Mouse (Mus musculus): ENCODE measurements around the gene Psmd3. TPM values are rescaled to one million over a fixed set of nuclear protein-coding genes. Genes with fewer than 3 reads are reported as not detected.
"Not testable (repeated sequence)": the region's sequence is repeated elsewhere in the genome, so short reads cannot be mapped to it uniquely, and the experiment has no call there.

The Psmd3 gene
- total and polyA plus RNA-seq, 2 experiments = 54.6 to 158 TPM

DNA sequence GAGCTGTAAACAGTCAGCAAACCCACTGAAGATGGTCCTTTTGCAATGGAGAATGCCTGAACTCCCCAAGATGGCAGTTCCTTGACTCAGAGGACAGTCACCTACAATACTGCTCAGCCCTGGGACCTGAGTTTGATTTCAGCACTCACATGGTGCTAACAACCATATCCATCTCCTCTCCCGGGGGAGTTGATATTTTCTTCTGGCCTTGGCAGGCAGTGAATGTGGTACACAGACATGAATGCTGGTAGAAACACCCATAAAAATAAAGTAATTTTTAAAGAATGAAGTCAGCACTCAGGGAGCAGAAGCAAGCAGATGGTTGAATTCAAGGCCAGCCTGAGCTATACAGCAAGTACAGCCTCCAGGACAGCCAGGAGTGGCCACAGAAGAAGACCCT, 53.8 kb downstream of the Psmd3 start:
- H3K27me3 ChIP-seq (ENCODE audit: control insufficient read depth, insufficient read depth, low read length) = no peaks in the 10 kb centered on the region
- no peak overlapping the region for H3K4me3 ChIP-seq (ENCODE audit: insufficient read depth, low read depth, low read length)
- H3K4me1 ChIP-seq (ENCODE audit: control insufficient read depth, insufficient read depth, low read length) = peaks cover 5% of the 10 kb centered on the region
- DNase-seq (ENCODE audit: extremely low read depth, low read depth, low spot score) = no peak
- no peak overlapping the region for H3K27ac ChIP-seq (replicated peaks; ENCODE audit: insufficient read depth, low read depth, low read length)
- H3K36me3 ChIP-seq (ENCODE audit: control insufficient read depth, insufficient read depth, low read length) = no peaks in the 10 kb centered on the region
- no peak overlapping the region for H3K9ac ChIP-seq (ENCODE audit: low read depth, low read length)
- WGBS = 95% methylated on average over 1 of the region's 1 CpGs
- TF ChIP-seq CTCF (IDR thresholded peaks at IDR 0.05; ENCODE audit: low read depth, low read length) (no peak), POLR2A (IDR thresholded peaks at IDR 0.05; ENCODE audit: extremely low read depth, insufficient read depth, low read length) (no peak)
- no peaks in the 10 kb centered on the region for H3K79me2 ChIP-seq (ENCODE audit: control insufficient read depth, insufficient read depth, low read length)

DNA sequence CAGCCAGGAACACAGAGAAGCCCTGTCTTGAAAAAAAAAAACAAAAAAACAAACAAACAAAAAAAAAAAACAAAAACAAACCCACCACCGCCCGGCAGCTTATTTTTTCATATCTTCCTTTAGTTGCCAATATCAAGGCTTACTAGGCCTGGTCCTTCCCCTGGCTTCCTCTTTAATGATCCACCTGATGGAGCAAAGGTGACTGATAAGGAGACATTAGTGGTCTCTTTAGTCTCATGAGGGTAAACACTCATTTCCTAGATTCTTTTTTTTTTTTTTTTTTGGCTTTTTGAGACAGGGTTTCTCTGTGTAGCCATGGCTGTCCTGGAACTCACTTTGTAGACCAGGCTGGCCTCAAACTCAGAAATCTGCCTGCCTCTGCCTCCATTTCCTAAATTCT, 54.9 kb downstream of the Psmd3 start:
- H3K9ac ChIP-seq (ENCODE audit: low read depth, low read length); H3K27me3 ChIP-seq (ENCODE audit: control insufficient read depth, insufficient read depth, low read length); DNase-seq (ENCODE audit: extremely low read depth, low read depth, low spot score); H3K4me3 ChIP-seq (ENCODE audit: insufficient read depth, low read depth, low read length); H3K4me1 ChIP-seq (ENCODE audit: control insufficient read depth, insufficient read depth, low read length); H3K36me3 ChIP-seq (ENCODE audit: control insufficient read depth, insufficient read depth, low read length); H3K27ac ChIP-seq (replicated peaks; ENCODE audit: insufficient read depth, low read depth, low read length); H3K79me2 ChIP-seq (ENCODE audit: control insufficient read depth, insufficient read depth, low read length): not testable (repeated sequence)
- 84% methylated on average over 2 of the region's 2 CpGs for WGBS

DNA sequence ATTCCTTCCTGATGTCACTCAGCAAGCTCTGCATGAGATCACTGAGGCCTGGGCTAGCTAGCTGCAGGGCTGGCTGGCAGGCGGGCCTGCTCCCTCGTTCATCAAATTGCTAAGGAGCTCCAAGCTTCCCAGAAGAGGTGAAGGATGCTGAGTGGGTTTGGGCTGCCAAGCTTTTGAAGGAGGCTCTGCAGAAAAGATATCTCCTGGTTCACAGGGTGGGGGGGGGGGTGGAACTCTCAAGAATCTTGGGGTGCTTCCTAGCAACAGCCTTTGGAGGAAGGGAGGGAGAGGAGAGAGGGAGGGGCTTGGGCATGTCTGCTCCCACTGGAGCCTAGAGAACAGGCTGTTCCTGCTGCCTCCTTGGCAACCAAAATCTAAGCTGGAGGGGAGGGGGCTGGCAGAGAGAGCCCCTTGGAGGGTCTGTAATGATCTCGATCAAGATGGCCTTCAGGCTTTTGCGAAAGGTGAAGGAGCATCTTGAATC, 56.1 kb downstream of the Psmd3 start:
- Histone ChIP-seq H3K27me3 (ENCODE audit: control insufficient read depth, insufficient read depth, low read length) (no peaks in the 10 kb centered on the region), H3K4me1 (ENCODE audit: control insufficient read depth, insufficient read depth, low read length) (peaks cover 13% of the 10 kb centered on the region), H3K36me3 (ENCODE audit: control insufficient read depth, insufficient read depth, low read length) (no peaks in the 10 kb centered on the region), H3K4me3 (ENCODE audit: insufficient read depth, low read depth, low read length) (no peak overlapping the region), H3K27ac (replicated peaks; ENCODE audit: insufficient read depth, low read depth, low read length) (no peak overlapping the region), H3K9ac (ENCODE audit: low read depth, low read length) (no peak overlapping the region), H3K79me2 (ENCODE audit: control insufficient read depth, insufficient read depth, low read length) (peaks cover 3% of the 10 kb centered on the region; the same call in 1 of the 2 replicates)
- TF ChIP-seq POLR2A (IDR thresholded peaks at IDR 0.05; ENCODE audit: extremely low read depth, insufficient read depth, low read length) = no peak
- TF ChIP-seq CTCF (IDR thresholded peaks at IDR 0.05; ENCODE audit: low read depth, low read length) = no peak
- WGBS = 86% methylated on average over 4 of the region's 4 CpGs
- DNase-seq (ENCODE audit: extremely low read depth, low read depth, low spot score) = no peak

DNA sequence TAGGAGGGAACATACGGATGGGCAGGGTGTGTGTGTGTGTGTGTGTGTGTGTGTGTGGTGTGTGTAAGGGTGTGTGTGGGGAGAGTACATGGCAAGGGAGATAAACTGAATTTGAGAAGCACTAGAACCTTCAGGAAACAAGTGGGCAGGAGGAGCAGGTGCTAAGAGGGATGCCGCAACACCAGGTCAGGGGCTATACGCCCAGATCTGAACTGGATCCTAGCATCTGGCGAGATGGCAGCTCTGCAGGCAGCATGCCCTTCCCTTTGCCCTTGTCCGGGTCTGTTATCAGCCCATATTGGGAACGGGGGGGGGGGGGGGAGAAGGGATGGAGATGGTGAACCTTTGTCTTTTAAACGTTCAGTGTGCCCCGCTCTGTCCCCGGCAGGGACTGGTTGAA, 56.6 kb downstream of the Psmd3 start:
- Histone ChIP-seq H3K79me2 (ENCODE audit: control insufficient read depth, insufficient read depth, low read length) (peaks cover 5% of the 10 kb centered on the region; the same call in 1 of the 2 replicates), H3K9ac (ENCODE audit: low read depth, low read length) (no peak overlapping the region), H3K4me1 (ENCODE audit: control insufficient read depth, insufficient read depth, low read length) (peaks cover 13% of the 10 kb centered on the region), H3K27me3 (ENCODE audit: control insufficient read depth, insufficient read depth, low read length) (no peaks in the 10 kb centered on the region), H3K4me3 (ENCODE audit: insufficient read depth, low read depth, low read length) (no peak overlapping the region), H3K36me3 (ENCODE audit: control insufficient read depth, insufficient read depth, low read length) (no peaks in the 10 kb centered on the region), H3K27ac (replicated peaks; ENCODE audit: insufficient read depth, low read depth, low read length) (no peak overlapping the region)
- no peak for DNase-seq (ENCODE audit: extremely low read depth, low read depth, low spot score)
- WGBS = 76% methylated on average over 9 of the region's 9 CpGs
- TF ChIP-seq CTCF (IDR thresholded peaks at IDR 0.05; ENCODE audit: low read depth, low read length) (no peak), POLR2A (IDR thresholded peaks at IDR 0.05; ENCODE audit: extremely low read depth, insufficient read depth, low read length) (no peak)

DNA sequence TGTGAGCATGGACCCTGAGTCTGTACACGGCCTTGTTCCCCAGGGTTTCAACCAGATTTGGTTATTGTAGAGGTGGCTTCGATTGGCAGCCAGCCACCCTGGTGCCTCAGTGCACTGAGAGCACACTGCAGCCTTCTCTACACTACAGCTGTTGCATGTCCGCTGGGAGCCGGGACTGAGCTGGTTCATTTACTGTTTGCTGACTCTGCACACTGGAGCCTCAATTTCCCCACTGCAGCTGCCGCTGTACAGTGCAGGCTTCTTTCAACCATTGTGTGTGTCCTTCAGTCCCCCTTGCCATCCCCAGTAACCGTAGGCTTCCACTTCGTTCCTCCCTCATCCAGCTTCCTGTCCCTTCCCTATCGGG, 57.7 kb downstream of the Psmd3 start:
- TF ChIP-seq CTCF (IDR thresholded peaks at IDR 0.05; ENCODE audit: low read depth, low read length) = no peak
- no peak for TF ChIP-seq POLR2A (IDR thresholded peaks at IDR 0.05; ENCODE audit: extremely low read depth, insufficient read depth, low read length)
- 44% methylated on average over 8 of the region's 8 CpGs for WGBS
- H3K9ac ChIP-seq (ENCODE audit: low read depth, low read length) = no peak overlapping the region
- no peaks in the 10 kb centered on the region for H3K27me3 ChIP-seq (ENCODE audit: control insufficient read depth, insufficient read depth, low read length)
- H3K27ac ChIP-seq (replicated peaks; ENCODE audit: insufficient read depth, low read depth, low read length) = no peak overlapping the region
- H3K4me1 ChIP-seq (ENCODE audit: control insufficient read depth, insufficient read depth, low read length) = peaks cover 13% of the 10 kb centered on the region
- no peak for DNase-seq (ENCODE audit: extremely low read depth, low read depth, low spot score)
- H3K4me3 ChIP-seq (ENCODE audit: insufficient read depth, low read depth, low read length) = no peak overlapping the region
- peaks cover 12% of the 10 kb centered on the region; the same call in 1 of the 2 replicates for H3K79me2 ChIP-seq (ENCODE audit: control insufficient read depth, insufficient read depth, low read length)
- H3K36me3 ChIP-seq (ENCODE audit: control insufficient read depth, insufficient read depth, low read length) = no peaks in the 10 kb centered on the region

DNA sequence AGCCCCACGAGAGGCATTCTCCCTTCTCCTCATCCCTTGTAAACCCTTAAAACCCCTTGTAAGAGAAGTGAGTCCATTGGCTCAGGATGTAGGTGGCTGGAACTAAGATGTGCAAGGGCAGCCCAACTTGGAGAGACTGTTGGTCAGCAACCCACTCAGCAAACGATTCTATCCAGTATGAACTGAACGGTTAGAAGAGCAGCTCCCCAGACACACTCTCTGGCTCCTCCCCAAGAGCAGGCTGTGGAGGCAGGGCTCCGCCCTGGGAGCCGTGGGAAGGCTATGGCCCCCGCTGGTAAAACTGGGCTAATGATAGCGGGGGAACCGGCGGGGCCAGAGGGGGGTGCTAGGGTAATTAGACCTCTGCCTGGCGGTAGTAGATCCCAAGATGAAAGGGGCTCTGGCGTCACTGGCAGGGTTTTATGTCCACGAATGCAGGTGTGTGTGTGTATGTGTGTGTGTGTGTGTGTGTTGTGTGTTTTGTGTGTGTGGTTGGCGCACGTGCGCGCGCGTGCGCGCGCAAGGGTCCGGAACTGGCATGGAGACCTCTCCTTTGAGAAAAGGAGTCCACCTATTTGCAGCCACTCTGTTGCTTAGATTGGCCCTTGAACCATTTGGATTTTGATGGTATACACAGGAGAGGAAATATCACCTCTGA, 58.2 kb downstream of the Psmd3 start, which contains the start of gene Thra:
TSS of gene Thra (plus strand) at position 246 of the 658 bp plus-strand sequence.
- H3K4me1 ChIP-seq (ENCODE audit: control insufficient read depth, insufficient read depth, low read length) = peaks cover 13% of the 10 kb centered on the region
- no peaks in the 10 kb centered on the region for H3K27me3 ChIP-seq (ENCODE audit: control insufficient read depth, insufficient read depth, low read length)
- DNase-seq (ENCODE audit: extremely low read depth, low read depth, low spot score) = peak; percentile 34
- 2% methylated on average over 22 of the region's 22 CpGs for WGBS
- H3K4me3 ChIP-seq (ENCODE audit: insufficient read depth, low read depth, low read length) = peak within 1 kb of the TSS; percentile 95
- peaks cover 14% of the 10 kb centered on the region; the same call in 1 of the 2 replicates for H3K79me2 ChIP-seq (ENCODE audit: control insufficient read depth, insufficient read depth, low read length)
- peak within 1 kb of the TSS; percentile 14; the same call in 1 of the 2 replicates for H3K27ac ChIP-seq (replicated peaks; ENCODE audit: insufficient read depth, low read depth, low read length)
- H3K9ac ChIP-seq (ENCODE audit: low read depth, low read length) = peak within 1 kb of the TSS; percentile 91
- TF ChIP-seq CTCF (IDR thresholded peaks at IDR 0.05; ENCODE audit: low read depth, low read length) (no peak), POLR2A (IDR thresholded peaks at IDR 0.05; ENCODE audit: extremely low read depth, insufficient read depth, low read length) (no peak)
- H3K36me3 ChIP-seq (ENCODE audit: control insufficient read depth, insufficient read depth, low read length) = no peaks in the 10 kb centered on the region

Measured in liver, adult 2 months (tissue).